Mouse (Mus musculus) yolk sac, embryonic 10.5 days (tissue): ENCODE results near the gene Gpr4.

Source experiments
- DNase-seq: peaks from one replicate; pipeline ENCODE4 v3.0.0-alpha.2; 2017; ENCODE audit warnings: low spot score

Gpr4 gene

DNA sequence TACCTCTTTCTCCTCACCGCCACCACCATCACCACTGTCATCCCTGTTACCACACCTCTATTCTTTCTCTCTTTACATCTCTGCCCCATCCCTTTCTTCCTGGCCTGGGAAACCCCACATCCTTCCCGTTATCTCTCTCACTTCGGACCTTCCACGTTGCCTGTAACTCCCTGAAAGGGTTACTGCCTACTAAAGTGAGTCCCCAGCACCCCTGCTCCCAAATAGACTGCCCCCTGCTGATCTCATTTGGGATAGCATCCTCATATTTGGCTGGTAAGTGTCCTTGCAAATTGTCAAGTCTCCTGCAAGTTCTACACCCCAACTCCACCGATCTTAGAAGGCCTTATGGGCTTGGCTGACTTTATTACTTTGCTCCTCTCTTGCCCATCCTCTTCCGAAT is 15.7 kb upstream of the Gpr4 start:
- DNase-seq = no peak

DNA sequence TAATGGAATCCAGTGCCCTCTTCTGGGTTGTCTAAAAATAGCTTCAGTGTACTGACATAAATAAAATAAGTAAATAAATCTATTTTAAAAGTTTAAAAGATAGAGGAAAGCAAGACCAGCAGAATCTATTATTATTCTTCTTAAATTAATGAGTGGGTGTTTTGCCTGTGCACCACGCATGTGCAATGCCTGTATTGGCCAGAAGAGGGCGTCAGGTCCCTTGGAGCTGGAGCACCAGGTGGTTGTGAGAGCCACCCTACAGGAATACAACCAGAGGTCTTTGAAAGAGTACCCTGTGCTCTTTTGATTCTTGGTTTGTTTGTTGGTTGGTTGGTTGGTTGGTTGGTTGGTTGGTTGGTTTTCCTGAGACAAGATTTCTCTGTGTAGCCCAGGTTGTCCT is 14.4 kb upstream of the Gpr4 start:
- no peak for DNase-seq

DNA sequence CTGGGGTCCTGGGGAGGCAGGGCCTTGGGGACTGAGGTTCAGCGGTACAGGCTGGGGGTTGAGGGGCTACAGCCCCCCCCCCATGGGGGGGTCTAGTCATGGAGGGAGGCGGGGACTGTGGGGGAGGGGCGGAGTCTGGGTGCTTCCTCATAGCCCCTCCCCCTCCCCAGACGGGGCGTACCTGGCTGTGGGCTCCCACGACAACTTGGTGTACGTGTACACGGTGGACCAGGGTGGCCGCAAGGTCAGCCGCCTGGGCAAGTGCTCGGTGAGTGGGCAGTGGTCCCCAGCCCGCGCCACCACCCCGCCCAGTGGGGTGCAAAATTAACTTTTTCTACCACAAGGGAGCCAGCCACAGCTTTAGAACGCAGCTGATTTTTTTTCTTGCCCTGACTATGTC is 10.7 kb upstream of the Gpr4 start:
- no peak for DNase-seq

DNA sequence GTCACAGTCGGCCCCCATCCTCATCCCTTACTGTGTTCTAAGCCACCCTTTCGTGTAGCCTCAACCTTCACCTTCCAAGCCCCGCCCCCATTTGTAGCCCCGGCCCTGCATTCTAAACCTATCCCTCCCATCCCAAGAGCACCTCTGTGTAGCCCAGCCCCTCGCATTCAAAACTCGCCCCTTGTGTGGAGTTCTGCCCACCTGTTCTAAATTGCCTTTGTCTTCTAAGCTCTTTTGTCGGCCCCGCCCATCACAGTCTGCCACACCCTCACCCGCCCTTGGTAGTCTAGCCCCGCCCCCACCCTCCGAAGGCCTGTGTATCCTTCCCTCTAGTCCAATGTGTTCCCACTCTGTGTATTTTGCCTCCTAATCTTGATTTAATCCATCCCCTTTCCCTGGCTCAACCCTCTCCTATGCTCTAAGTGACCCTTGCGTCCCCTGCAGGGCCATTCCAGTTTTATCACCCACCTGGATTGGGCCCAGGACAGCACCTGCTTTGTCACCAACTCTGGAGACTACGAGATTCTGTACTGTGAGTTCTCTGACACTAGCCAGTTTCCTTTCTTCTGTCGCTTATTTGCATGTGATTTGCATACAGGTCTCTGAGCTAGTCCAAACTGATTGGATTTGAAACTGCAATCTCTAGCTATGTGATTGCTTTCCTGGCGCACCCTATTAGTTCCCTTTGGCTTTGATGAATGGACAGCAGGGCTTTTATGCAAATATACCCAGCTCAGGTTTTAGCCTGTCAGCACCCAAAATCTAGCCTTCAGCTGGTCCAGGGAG is 10.1 kb upstream of the Gpr4 start:
- DNase-seq = no peak

DNA sequence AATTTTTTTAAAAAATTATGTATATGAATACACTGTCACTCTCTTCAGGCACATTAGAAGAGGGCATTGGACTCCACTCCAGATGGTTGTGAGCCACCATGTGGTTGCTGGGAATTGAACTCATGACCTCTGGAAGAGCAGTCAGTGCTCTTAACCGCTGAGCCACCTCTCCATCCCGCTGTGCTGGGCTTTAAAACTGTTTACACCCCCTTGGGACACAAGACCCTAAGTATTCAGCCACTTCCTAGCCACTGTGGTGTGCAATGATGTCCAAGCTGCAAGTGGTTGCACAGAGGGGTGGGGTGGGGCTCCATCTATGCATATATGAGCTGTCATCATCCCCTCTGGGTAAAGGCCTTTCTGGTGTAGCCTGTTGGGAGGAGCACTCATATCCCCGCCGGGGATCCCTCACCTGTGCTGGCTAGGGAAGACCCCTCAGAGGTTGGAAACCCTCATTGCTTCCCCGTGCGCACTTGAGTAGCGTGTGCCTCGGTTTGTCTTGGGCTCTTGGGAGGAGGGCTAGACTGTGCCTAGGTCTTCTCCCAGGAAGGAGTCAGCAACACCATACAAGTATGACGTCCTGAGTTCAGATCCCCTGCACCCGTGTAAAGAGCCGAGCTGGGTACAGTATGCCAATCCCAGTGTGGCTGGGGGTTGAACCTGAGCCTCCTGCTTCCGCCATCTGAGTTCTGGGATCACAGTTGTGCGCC is 4.0 kb upstream of the Gpr4 start:
- DNase-seq = no peak

DNA sequence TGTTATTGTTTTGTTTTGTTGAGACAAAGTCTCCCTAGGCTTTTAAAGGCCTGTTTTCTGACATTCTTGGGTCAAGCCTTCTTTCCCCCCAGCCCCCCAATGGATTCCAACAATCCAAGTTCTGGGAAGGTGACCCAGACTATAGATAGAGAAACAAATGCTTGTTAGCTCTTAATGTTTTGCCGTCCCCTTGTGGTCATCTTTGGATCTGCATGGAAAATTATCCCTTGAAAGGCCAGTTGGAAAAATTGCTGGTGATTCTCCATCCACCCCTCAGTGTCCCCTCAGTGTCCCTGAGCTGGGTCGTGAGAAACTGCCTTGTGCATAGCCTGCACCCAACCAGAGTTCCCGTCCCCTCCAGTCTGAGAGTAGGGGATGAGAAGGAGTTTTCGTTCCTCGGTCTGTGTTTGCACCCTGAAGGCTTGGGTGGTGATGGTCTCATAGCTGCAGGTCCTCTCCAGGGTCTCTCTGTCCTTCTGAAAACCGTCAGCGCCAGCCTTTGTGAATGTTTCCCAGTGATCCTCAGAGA is 3.3 kb upstream of the Gpr4 start:
- DNase-seq = no peak

DNA sequence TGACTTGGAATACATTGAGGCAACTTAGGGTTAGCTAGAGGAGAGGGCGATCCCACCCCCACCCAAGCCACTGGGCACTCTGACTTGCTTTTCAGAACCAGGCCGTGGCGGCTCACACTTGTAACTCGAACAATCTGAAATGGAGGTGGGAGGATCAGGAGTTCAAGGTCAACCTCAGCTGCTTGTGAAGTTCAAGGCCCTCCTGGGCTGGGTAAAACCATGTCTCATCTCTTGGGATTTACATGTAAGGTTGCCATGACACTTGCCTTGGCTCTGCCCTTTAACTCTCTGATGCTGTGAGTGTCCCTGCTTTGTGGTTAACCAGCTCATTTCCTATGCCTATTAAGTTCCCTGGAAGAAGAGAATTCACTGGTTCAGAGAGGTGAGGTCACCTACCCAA is 2.8 kb upstream of the Gpr4 start:
- no peak for DNase-seq

DNA sequence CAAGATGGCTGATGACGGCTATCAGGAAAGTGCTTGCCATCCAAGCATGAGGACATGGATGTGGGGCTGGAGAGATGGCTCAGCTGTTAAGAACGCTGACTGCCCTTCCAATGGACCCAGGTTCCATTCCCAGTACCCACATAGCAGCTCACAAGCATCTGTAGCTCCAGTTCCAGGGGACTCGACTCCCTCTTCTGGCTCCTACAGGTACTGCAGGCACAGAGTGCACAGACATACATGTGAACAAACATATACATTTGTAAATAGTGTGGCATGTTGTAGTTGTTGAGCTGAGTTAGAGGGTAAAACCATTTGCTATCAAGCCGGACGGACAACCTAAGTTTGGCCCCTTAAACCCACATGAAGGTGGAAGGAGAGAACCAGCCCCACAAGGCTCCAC is 2.3 kb upstream of the Gpr4 start:
- no peak for DNase-seq

DNA sequence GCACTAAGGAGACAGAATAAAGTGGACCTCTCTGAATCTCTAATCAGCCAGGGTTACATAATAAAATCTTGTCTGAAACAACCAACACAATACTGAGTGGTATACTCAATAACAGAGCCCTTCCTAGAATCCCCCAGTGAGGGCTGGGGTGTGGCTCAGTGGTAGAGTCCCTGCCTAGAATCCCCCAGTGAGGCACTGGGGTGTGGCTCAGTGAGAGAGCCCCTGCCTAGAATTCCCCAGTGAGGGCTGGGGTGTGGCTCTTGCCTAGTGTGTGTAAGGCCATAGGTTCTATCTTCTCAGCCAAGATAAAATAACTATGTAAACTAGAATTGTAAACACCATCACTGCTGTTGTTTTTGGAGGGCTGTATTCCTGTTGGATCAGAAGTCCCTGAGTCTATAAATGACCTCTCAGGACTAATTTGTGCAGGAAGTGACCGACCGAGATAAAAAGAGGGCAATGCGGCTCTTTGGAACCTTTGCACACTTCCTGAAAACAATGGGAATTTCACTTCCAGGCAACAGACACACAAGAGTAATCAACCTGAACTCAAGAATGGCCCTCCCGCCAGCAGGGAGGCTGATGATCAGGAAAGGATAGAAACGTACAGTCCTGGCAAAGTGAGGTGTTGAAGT is 1.2 kb upstream of the Gpr4 start:
- DNase-seq = no peak

DNA sequence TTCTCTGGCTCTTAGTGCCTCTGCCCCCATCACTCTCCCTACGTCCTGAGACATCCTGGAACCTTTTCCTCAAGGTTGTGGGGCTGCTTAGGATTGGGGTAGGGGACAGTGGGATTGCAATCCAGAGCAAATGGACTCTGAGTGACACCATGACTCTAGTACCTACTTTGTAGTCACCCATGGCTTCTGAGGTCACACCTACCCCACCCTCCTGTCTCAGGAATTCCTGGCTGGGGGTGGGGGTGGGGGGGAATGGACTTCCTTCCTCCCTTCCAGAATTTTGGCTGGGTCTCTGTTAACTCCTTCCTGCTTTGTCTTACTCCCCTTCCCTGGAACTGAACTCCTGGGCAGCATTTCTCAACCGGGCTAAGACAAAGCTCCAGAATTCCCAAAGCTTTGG is 1.0 kb downstream of the Gpr4 start:
- DNase-seq = no peak

DNA sequence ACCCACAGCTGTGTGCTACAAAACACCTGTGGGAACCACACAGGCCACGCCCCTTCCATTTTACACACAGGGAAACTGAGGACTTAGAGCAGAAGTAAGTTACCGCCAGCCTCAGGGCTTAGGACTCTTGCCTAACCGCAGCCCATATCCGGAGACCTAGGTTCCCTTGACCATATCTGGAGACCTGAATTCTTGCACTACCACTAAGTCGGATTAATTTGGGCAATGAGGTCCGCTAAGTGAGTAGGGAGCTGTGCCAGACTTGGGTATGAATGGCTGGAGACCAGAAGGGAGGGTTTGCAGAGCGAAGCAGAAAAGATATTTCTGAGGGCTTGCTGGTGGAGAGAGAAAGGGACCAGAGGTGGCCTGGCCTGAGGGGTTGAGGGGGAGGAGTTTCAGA is 2.0 kb downstream of the Gpr4 start:
- DNase-seq = no peak

DNA sequence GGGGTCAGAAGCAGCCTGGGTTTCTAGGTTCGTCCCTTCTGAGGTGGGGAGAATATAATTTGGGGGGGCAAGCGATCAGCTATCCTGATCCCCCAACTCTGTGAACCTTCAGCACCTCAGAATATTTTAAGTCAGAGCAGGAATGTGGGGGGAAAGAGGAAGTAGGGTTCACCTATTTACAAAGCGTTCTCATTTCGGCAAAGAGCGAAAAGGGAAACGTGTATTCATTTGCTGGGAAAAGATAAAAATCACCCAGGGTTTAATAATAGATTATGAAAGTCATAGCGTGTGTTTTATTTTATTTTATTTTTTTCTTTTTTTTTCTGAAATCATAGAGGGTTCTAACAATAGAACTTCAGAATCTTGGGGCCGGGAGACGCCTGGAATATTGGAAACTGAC is 2.6 kb downstream of the Gpr4 start:
- DNase-seq = no peak

DNA sequence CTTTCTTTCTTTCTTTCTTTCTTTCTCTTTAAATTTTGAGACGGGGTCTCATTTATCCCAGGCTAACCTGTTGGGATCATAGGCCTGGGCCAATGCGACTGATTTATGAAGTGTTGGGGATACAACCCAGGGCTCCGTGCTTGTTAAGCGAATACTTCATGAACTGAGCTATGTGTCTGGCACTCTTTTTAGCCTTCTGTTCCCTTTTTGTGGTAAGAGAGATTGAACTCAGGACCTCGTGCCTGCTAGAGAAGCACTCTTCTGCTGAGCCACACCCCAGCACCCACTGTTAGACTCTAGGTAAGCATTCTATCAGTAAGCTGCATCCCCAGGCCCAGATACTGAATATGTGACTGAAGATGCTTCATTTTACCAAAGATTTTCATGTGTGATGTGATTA is 5.2 kb downstream of the Gpr4 start:
- DNase-seq = no peak

DNA sequence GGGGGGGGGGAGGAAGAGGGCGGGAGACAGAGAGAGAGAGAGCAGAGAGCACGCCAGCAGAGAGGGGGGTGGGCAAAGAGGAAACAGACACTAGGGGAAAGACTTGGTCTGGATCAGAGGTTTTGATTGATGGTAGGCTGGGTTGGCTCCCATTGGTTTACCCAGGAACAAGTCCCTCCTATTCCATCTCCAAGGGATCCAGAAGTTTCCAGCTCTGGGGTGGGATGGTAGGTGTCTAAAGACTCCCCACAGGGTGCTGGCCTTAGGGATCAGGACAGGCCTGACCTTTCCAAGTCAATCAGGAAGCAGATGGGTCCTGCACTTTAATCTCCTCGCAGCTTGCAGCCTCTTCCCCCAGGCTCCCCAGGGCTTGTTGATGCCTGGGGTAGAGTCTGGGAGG is 5.6 kb downstream of the Gpr4 start:
- DNase-seq = peak; percentile 52

DNA sequence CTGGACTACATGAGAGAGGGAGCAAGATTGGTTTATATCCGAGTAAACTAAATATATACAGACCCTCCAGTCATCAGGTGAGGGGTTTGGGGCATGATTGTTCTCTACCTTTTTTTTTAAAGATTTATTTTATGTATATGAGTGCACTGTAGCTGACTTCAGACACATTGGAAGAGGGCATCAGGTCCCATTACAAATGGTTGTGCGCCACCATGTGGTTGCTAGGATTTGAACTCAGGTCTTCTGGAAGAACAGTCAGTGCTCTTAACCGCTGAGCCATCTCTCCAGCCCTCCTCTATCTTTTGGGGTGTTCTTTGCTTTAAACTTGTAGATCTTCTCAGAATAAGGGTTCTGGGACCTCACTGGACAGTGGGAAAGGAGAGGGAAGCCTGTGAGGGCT is 7.7 kb downstream of the Gpr4 start:
- no peak for DNase-seq

DNA sequence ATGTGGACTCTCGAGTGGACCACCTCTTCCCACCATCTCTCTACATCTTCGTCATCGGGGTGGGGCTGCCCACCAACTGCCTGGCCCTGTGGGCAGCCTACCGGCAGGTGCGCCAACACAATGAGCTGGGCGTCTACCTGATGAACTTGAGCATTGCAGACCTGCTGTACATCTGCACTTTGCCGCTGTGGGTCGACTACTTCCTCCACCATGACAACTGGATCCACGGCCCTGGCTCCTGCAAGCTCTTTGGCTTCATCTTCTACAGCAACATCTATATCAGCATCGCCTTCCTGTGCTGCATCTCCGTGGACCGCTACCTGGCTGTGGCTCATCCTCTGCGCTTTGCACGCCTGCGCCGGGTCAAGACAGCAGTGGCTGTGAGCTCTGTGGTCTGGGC is 9.9 kb downstream of the Gpr4 start:
- DNase-seq = no peak

DNA sequence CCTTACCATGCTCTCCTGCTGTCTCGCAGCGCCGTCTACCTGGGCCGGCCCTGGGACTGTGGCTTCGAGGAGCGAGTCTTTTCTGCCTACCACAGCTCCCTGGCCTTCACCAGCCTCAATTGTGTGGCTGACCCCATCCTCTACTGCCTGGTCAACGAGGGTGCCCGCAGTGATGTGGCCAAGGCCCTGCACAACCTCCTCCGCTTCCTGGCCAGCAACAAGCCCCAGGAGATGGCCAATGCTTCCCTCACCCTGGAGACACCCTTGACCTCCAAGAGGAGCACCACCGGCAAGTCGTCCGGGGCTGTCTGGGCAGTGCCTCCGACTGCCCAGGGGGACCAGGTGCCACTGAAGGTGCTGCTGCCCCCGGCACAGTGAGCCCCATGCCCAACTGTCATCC is 10.5 kb downstream of the Gpr4 start:
- DNase-seq = no peak

DNA sequence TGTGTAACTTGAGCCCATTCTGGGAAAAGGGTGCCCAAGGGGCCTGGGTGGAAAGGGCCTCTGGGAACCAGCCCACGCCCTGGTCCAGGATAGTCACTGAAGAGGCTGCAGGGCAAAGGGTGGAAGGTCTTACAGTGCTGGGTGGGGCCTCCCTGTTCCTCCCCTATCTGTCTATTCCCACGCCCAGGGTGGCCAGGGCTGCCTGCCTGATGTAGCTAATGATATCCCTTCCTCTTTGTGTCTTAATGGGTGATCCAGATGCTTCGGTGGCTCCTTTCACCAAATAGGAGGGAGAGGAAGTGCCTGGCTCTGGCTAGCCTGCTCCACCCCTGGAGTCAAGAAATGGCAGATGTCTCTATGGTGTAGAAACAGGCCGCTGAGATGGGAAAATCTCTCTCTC is 12.6 kb downstream of the Gpr4 start:
- DNase-seq = no peak

DNA sequence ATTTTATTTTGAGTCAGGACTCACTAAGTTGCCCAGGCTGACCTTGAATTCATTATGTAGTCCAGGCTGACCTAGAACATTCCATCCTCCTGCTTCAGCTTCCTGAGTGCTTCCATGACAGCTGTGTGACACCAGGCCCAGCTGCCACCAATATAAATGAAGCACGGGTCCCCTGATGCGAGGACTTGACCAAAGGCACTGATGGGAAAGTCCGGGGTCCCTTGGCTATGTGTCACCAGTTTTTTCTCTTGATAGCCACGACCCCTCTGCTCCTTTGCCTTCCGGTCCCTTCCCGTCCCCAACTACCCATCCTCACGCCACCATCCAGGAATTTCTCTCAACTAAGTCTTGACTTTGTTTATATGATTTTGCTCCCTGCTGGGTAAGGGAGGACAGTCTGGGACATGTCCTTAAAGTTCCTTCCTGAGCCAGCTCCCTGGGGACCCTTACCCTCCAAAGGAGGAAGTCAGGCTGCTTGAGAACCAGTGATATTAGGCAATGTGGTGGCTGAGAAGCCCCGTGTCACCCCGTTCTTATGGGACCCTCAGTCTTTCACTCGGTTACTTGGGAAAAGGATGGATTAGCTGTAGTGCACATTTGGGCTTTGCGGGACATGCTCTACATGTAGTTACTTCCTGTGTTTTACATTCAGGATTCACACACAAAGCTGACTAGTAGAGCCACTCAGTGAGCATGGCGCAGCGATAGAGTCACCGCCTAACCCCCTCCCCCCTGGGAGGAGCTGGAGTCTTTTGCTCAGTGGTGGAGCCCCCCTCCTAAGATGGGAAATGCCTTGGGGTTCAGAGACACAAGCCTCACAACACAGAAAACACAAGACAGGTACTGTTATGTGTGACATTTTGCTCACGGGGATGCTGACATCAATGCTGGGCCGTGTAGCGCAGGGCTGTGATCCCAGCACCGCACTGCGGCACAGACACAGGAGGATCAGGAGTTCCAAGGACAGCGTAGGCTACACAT is 14.8 kb downstream of the Gpr4 start:
- no peak for DNase-seq

DNA sequence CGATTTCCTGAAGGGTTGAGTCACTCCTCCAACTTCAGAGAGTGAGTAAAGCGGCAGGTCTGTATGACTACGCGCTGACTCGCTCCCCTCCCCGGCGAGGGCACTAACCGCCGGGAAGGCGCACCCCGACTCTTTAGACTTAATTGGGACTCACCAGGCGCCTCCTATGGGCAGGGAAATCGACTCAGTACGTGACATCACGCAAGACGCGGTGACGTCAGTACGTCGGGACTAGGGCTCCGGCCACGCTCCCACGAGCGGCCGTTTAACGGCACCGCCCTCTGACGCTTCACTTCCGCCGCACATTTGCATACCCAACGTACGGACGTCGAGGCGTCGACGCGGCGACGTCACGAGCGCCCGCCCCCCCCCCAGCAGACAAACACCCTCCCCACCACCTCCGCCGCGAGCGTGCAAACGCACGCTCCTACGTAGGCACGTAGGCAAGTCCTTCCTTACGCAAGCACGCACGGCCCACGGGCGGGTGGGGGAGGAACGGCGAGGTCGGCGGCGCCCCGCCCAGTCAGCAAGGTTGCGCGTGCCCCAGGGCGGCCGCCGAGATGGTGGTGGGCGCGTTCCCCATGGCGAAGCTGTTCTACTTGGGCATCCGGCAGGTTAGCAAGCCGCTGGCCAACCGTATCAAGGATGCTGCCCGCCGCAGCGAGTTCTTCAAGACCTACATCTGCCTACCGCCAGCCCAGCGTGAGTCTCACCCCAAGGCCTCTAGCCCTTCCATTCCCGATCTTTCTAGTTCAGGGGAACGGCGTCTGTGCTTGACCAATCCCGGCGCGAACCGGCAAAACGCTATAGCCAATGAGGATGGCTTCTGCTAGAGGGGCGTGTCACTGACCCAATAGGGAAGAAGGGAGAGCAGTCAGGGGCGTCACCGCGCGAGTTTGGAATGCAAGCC is 15.8 kb downstream of the Gpr4 start, which contains the start of gene Opa3:
Opa3 (plus strand) TSS at position 452 of the 910 bp plus-strand sequence.
- DNase-seq = peak; percentile 99

DNA sequence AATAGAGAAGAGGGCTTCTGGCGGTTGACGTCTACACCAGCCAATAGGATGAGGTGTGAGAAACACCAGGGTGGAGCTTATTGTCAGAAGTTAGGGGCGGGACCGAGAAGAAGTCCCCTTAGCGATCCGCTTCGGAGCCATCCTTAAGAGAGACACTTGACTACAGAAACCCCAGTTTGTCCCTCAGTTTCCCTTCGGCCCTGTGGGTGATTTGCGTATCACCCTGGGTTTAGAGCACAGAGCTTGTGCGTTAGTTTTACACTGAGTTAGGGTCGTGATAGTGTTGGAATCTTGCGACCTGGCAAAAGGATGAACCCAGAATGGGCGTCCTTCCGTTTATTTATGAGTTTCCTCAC is 16.4 kb downstream of the Gpr4 start:
- no peak for DNase-seq
